Mouse (Mus musculus): ENCODE results near the gene Gm21987.

DNA sequence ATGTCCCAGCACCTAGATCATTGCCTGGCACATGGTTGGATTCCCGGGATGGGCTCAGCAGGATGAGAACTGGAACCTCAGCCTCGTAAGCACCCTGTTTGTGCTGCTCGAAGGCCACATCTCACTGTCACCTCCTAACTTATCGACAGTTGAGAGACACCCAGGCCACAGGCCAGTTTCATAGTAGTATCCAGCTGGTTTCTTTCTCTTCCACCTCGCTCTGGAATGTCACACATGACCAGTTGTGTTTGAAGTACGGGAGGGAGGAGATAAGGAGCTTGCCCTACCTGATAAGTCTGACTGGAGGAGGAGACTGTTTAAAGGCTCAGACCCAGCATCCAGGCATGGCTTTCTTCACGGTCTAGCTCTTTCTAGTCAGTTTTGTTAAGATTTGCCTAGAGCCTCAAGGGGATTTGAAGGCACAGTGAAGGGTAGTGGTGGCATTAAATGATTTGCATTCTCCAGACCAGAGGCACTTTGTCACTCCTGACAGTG lies 3.6 kb downstream of the Gm21987 start:
- TF ChIP-seq POLR2A (IDR thresholded peaks at IDR 0.05; ENCODE audit: insufficient read depth, low read depth, low read length) (no peak), CTCF (IDR thresholded peaks at IDR 0.05; ENCODE audit: insufficient read depth, low read depth, low read length) (no peak)
